Mouse (Mus musculus) forebrain, postnatal 0 days (tissue): ENCODE results near the gene Glipr1. TPM values are rescaled to one million over a fixed set of nuclear protein-coding genes. Genes with fewer than 3 reads are reported as not detected.

ENCODE experiments used
- ATAC-seq: fragments of 200-750 bp; cut with Nextera tagmentation; 2 replicates; pipeline ENCODE4 v1.8.0; 2017; ENCODE audit warnings: mild to moderate bottlenecking, moderate library complexity
- DNase-seq: peaks from one replicate; pipeline ENCODE4 v3.0.0-alpha.2; 2015
- H3K27ac ChIP-seq: fragments of 300-500 bp; sonication (generic); 2 replicates; pipeline ENCODE4 v1.5.1; 2014; ENCODE audit warnings: low read depth, mild to moderate bottlenecking, antibody characterized with exemption, low read length, moderate library complexity, mixed read lengths
- H3K27me3 ChIP-seq: fragments of 300-500 bp; sonication (generic); 2 replicates; pipeline ENCODE4 v1.6.1; 2014; ENCODE audit warnings: mild to moderate bottlenecking, low read length, mixed read lengths; ENCODE audit not compliant: insufficient read depth
- H3K36me3 ChIP-seq: fragments of 300-500 bp; sonication (generic); 2 replicates; pipeline ENCODE4 v1.6.1; 2014; ENCODE audit warnings: mild to moderate bottlenecking, moderate library complexity; ENCODE audit not compliant: insufficient read depth
- H3K4me1 ChIP-seq: fragments of 300-500 bp; sonication (generic); 2 replicates; pipeline ENCODE4 v1.6.1; 2014; ENCODE audit warnings: antibody characterized with exemption; ENCODE audit not compliant: insufficient read depth
- H3K4me2 ChIP-seq: fragments of 300-500 bp; sonication (generic); 2 replicates; pipeline ENCODE4 v1.6.1; 2014; ENCODE audit warnings: low read depth, mild to moderate bottlenecking, moderate library complexity
- H3K4me3 ChIP-seq: fragments of 300-500 bp; sonication (generic); 2 replicates; pipeline ENCODE4 v1.5.1; 2014; ENCODE audit warnings: low read depth, low read length, mixed read lengths
- H3K9ac ChIP-seq: fragments of 300-500 bp; sonication (generic); 2 replicates; pipeline ENCODE4 v1.6.1; 2014; ENCODE audit warnings: mild to moderate bottlenecking
- H3K9me3 ChIP-seq: fragments of 300-500 bp; sonication (generic); 2 replicates; pipeline ENCODE4 v1.6.1; 2016; ENCODE audit warnings: low read length
- CTCF ChIP-seq: sonication (generic); IDR thresholded peaks from 2 replicates; pipeline ENCODE4 v1.5.1; 2016; ENCODE audit warnings: antibody characterized with exemption, control low read depth, low read depth
- WGBS: fragments of 180-500 bp; shearing (Covaris S2); extraction: QIAGEN DNeasy Blood & Tissue Kit; methylation state at CpG from one replicate; pipeline ENCODE4 v1.1.7; 2014; 5-methylcytosine and 5-hydroxymethylcytosine counted together
- polyA plus RNA-seq: library from polyadenylated mRNA; unstranded; fragments of >200 nt; fragmentation: Nextera tagmentation; extraction: Ambion mirVana; gene quantifications from 2 replicates; pipeline ENCODE4 v1.2.1, GENCODE M21; 2015
- total RNA-seq: library from RNA; depleted of rRNA; stranded (reverse); fragments of >200 nt; gene quantifications from 2 replicates; pipeline ENCODE4 v1.2.3, GENCODE M21; 2014

Gene Glipr1
- total and polyA plus RNA-seq, 2 experiments from 2014 or later: 0.48 to 2.0 TPM

- 93% methylated on average over 9 of the region's 9 CpGs for WGBS
- H3K27ac ChIP-seq: no peak overlapping the region
- H3K9ac ChIP-seq: no peak overlapping the region
- H3K4me1 ChIP-seq: no peaks in the 10 kb centered on the region
- ATAC-seq (no peak), DNase-seq (no peak)
- TF ChIP-seq CTCF: no peak
- no peaks in the 10 kb centered on the region for H3K27me3 ChIP-seq
- H3K4me3 ChIP-seq: no peak overlapping the region
- no peaks in the 10 kb centered on the region for H3K36me3 ChIP-seq
- no peak overlapping the region for H3K4me2 ChIP-seq
- no peaks in the 10 kb centered on the region for H3K9me3 ChIP-seq
These were observed 493 bp downstream of the Glipr1 start for GRCm38 (mm10) chr10:112001756-112002520.

DNA sequence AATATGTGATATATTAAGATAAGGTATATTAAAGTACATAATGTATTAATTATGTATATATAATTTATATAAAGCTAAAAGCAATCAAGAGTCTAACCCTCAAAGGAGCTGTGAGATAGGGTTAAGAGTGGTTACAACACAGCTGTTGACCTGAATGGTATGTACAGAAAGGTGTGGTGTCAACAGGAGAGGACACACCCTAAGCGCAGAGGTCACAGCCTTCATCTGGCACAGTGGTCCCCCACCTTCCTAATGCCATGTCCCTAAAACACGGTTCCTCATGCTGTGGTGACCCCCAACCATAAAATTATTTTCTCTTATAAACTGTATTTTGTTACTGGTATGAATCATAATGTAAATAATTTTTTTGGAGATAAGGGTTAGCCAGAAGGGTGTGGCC lies 1.1 kb downstream of the Glipr1 start:
- Histone ChIP-seq H3K9ac (no peak overlapping the region), H3K27ac (no peak overlapping the region), H3K27me3 (no peaks in the 10 kb centered on the region), H3K4me3 (no peak overlapping the region), H3K9me3 (no peaks in the 10 kb centered on the region), H3K4me1 (no peaks in the 10 kb centered on the region), H3K4me2 (no peak overlapping the region), H3K36me3 (no peaks in the 10 kb centered on the region)
- ATAC-seq (no peak), DNase-seq (no peak)
- 95% methylated on average over 2 of the region's 2 CpGs for WGBS
- TF ChIP-seq CTCF: no peak

- H3K36me3 ChIP-seq: no peaks in the 10 kb centered on the region
- no peaks in the 10 kb centered on the region for H3K27me3 ChIP-seq
- no peak overlapping the region for H3K27ac ChIP-seq
- no peak overlapping the region for H3K4me2 ChIP-seq
- H3K4me1 ChIP-seq: no peaks in the 10 kb centered on the region
- no peak overlapping the region for H3K9ac ChIP-seq
- no peak for DNase-seq
- WGBS: 86% methylated on average over 5 of the region's 5 CpGs
- no peaks in the 10 kb centered on the region for H3K9me3 ChIP-seq
- no peak for TF ChIP-seq CTCF
- no peak for ATAC-seq
- no peak overlapping the region for H3K4me3 ChIP-seq
These were observed 1.9 kb downstream of the Glipr1 start for GRCm38 (mm10) chr10:112000568-112000967.

DNA sequence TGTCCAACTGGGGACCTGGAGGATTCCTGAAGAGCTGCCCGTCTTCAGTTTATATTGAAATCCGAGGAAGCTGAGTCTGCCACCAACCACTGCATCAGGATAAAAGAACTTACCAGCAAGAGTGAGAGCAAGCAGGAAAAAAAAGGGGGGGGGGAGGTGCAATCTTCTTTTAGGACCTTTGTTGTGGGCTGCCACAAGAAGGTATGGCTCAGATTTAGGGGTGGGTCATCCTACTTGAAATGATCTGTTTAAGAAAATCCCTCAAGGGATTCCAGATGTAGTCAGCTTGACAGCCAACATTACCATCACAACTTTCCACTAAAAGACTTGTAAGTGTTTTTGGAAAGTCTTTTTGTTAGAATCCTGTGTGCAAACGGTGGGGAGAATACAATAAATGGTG lies 2.7 kb downstream of the Glipr1 start:
- 54% methylated on average over 3 of the region's 3 CpGs for WGBS
- no peak overlapping the region for H3K4me2 ChIP-seq

GRCm38 (mm10) chr10:111997671-111998070 lies 4.8 kb downstream of the Glipr1 start:
- no peak for TF ChIP-seq CTCF
- DNase-seq: no peak
- H3K9me3 ChIP-seq: no peaks in the 10 kb centered on the region
- no peak overlapping the region for H3K27ac ChIP-seq
- no peaks in the 10 kb centered on the region for H3K27me3 ChIP-seq
- H3K4me2 ChIP-seq: no peak overlapping the region
- ATAC-seq: no peak
- H3K4me3 ChIP-seq: no peak overlapping the region
- H3K4me1 ChIP-seq: no peaks in the 10 kb centered on the region
- no peaks in the 10 kb centered on the region for H3K36me3 ChIP-seq
- no peak overlapping the region for H3K9ac ChIP-seq

More for the DNA sequence above, 2.7 kb downstream of the Glipr1 start:
- no peak overlapping the region for H3K9ac ChIP-seq
- no peak for TF ChIP-seq CTCF
- H3K36me3 ChIP-seq: no peaks in the 10 kb centered on the region
- H3K4me3 ChIP-seq: no peak overlapping the region
- no peak overlapping the region for H3K27ac ChIP-seq
- H3K4me1 ChIP-seq: no peaks in the 10 kb centered on the region
- H3K9me3 ChIP-seq: no peaks in the 10 kb centered on the region
- DNase-seq (no peak), ATAC-seq (no peak)
- no peaks in the 10 kb centered on the region for H3K27me3 ChIP-seq

DNA sequence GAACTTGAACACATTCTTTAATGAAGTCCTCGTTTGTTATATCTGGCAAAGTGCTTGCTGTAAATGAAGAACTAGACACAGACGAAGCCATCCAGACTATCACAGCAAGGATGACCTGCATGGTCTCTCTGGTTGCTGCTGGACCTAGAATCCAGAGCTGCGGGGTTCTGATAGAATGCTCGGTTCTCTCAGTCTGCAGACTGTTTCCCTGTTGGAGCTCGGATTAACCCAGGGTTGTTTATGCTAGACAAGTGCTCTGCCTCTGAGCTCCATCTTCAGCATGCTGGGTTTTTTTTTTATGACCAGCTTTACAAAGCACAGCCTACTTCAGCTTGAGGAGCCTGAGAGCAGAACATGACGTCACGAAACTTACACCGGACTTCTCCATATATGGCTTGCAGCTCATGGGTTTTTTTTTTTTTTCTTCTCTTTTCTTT lies 5.5 kb downstream of the Glipr1 start:
- Histone ChIP-seq H3K36me3 (no peaks in the 10 kb centered on the region), H3K27ac (no peak overlapping the region), H3K4me1 (no peaks in the 10 kb centered on the region), H3K4me2 (no peak overlapping the region), H3K4me3 (no peak overlapping the region), H3K27me3 (no peaks in the 10 kb centered on the region), H3K9me3 (no peaks in the 10 kb centered on the region), H3K9ac (no peak overlapping the region)
- WGBS: 83% methylated on average over 8 of the region's 8 CpGs
- TF ChIP-seq CTCF: no peak
- ATAC-seq: no peak
- DNase-seq: no peak

GRCm38 (mm10) chr10:111996549-111996904 lies 5.9 kb downstream of the Glipr1 start:
- ATAC-seq (no peak), DNase-seq (no peak)
- no peaks in the 10 kb centered on the region for H3K4me1 ChIP-seq
- no peak overlapping the region for H3K27ac ChIP-seq
- H3K9me3 ChIP-seq: no peaks in the 10 kb centered on the region
- TF ChIP-seq CTCF: no peak
- no peak overlapping the region for H3K4me3 ChIP-seq
- no peak overlapping the region for H3K9ac ChIP-seq
- H3K27me3 ChIP-seq: no peaks in the 10 kb centered on the region
- no peak overlapping the region for H3K4me2 ChIP-seq
- WGBS: 94% methylated on average over 7 of the region's 7 CpGs
- no peaks in the 10 kb centered on the region for H3K36me3 ChIP-seq
